Mouse (Mus musculus) lung, adult 2 months (tissue): Measurements from ENCODE around the gene Rbm10. TPM values are rescaled to one million over a fixed set of nuclear protein-coding genes. Genes with fewer than 3 reads are reported as not detected.
A peak's percentile ranks its signal among the peaks of the same experiment; 100 is the strongest.

Experiments
- DNase-seq: peaks from one replicate; pipeline ENCODE4 v3.0.0; 2022
- H3K4me1 ChIP-seq: fragments of 200-500 bp; 2 replicates; pipeline ENCODE4 v1.6.1; 2011; ENCODE audit warnings: low read length; ENCODE audit not compliant: control insufficient read depth, insufficient read depth
- H3K4me3 ChIP-seq: fragments of 200-500 bp; replicated peaks from 2 replicates; pipeline ENCODE3; 2011; ENCODE audit warnings: low read depth, mild to moderate bottlenecking, control low read depth, low read length; ENCODE audit errors: extremely low read depth
- CTCF ChIP-seq: fragments of 200-500 bp; IDR thresholded peaks from 2 replicates; pipeline ENCODE4 v1.5.1; 2011; ENCODE audit warnings: mild to moderate bottlenecking, low read length, control low read depth; ENCODE audit not compliant: insufficient read depth
- POLR2A ChIP-seq: fragments of 200-500 bp; IDR thresholded peaks from 2 replicates; pipeline ENCODE4 v1.6.1; 2011; ENCODE audit warnings: low read depth, mild to moderate bottlenecking, control low read depth, low read length, borderline replicate concordance; ENCODE audit errors: extremely low read depth
- WGBS: fragments of 180-500 bp; shearing (Covaris S2); methylation state at CpG from one replicate; pipeline ENCODE4 v1.1.7; 2018; 5-methylcytosine and 5-hydroxymethylcytosine counted together
- polyA plus RNA-seq: library from polyadenylated mRNA; depleted of rRNA; stranded (reverse); fragments of >200 nt; gene quantifications from 2 replicates; pipeline ENCODE4 v1.2.3, GENCODE M21; 2012; rRNA removed

The Rbm10 gene
- 44.6 and 51.4 TPM in 2 replicates for polyA plus RNA-seq

DNA sequence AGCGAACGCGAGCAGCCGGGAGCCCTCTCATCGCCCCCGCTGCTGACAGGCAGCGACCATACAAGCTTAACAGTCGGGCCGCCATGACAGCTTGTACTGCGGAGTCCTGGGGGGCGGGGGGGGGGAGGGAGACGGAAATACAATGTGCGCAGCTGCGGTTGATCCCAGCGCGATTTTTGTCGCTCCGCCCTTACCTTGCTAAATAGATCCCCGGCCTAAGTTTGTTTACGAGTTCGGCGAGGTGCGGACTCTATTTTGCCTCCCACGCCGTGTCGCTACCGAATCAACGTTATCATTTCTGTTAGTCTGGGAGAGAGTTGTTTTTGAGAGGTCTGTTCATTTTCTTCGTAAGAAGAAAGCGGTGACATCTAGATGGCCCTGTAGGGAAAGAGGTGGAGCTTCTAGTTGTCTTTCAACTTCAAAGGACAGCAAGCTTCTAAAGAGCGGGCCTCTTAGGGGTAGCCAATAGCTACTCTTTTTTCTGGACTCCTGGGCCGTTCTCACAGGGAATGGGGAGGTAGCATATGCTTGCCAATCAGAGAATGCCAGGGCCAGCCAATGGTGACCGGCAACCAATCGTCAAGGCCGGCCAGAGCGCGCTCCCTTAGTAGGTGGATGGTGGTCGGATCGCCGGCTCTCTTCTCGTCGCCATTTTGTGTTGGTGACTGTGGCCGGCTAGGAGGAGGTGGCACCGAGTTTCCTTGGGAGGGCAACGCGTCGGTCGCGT is at the start of gene Rbm10, which contains the start of gene Ndufb11:
Gene Rbm10, plus strand, starts transcription at position 328 of the 727 bp plus-strand sequence.
Gene Ndufb11, minus strand, starts transcription at position 444 of the 727 bp plus-strand sequence.
- H3K4me1 ChIP-seq, result peaks cover 6% of the 10 kb centered on the region
- peak within 1 kb of the TSS; percentile 97 for H3K4me3 ChIP-seq
- WGBS, result 22% methylated on average over 49 of the region's 49 CpGs
- peak; percentile 66 for DNase-seq
- TF ChIP-seq POLR2A, result peak; percentile 67; the same call in 1 of the 2 replicates
- TF ChIP-seq CTCF, result no peak

DNA sequence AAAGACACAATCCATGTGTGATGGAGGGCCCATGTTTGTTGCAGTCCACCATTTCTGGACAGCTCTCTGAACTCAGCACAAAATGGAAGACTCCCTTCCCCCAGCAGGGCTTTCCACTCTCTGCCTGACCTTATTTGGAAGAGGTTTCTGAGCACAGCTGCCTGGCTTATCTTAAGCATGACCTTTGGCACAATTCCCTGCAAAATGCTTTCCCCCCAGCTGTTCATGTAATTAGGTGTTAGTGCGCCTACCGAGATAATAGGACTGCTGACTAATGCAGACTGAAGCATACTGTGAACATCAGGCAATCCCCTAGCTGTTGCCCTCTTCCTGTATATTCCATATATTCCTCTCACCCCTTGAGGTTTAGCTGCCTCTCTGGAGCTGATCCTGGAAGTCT is 46.3 kb upstream of the Rbm10 start:
- H3K4me3 ChIP-seq, result no peak overlapping the region
- no peak for DNase-seq
- H3K4me1 ChIP-seq, result no peaks in the 10 kb centered on the region
- TF ChIP-seq POLR2A (no peak), CTCF (no peak)
- 56% methylated on average over 2 of the region's 2 CpGs for WGBS

DNA sequence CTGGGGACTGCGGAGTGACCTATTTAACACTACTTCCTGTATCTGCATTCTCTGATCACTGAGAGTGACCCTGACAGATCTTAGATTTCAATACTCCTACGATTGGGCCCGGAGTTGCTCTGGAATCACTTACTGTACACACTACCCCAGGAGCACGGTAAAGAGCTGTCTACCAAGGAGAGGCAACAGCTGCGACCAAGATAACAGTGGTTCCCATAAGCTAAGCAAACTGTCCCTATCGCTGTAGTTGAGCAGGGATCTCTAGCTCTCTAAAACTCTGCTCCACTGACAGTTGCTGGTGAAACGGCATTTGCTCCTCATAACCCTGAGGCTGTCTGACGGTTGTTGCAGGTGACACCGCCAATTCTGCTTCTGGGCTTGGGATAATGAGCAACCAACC is 44.6 kb upstream of the Rbm10 start:
- DNase-seq, result no peak
- WGBS, result 67% methylated on average over 9 of the region's 9 CpGs
- no peaks in the 10 kb centered on the region for H3K4me1 ChIP-seq
- no peak overlapping the region for H3K4me3 ChIP-seq
- TF ChIP-seq POLR2A (no peak), CTCF (no peak)

DNA sequence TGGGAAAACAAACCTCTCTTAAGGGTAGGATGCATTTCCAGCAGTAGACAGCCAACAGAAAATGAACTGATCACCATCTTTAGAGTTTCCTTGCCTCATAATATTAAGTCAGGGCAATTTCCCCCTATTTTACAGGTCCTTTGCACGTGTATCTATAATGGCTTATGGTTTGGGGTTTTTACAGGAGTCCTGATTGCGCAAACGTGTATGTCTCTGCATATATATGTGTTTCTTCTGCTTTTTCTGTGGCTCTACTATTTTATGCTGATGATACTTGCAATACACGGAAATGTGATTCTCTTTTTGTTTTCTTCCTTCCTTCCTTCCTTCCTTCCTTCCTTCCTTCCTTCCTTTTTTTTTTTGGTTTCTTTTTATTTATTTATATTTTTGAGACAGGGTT is 43.4 kb upstream of the Rbm10 start:
- Histone ChIP-seq H3K4me3 (no peak overlapping the region), H3K4me1 (no peaks in the 10 kb centered on the region)
- 75% methylated on average over 4 of the region's 4 CpGs for WGBS
- TF ChIP-seq CTCF, result no peak
- TF ChIP-seq POLR2A, result no peak
- no peak for DNase-seq

DNA sequence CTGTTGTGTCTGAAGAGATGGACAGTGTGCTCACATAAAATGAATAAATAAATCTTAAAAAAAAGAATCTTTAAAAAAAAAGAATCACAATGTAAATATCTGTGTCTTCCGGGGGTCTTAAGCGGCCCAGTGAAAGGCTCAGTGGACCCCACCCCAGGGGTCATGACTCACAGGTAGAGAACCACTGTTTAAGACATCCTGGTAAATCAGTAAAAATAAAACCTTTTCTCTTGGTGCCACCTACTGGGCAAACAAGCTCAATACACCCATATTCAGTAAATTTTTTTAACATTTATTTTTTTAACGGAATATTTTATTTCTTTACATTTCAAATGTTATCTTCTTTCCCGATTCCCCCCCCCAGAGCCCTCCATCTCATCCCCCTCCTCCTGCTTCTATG is 29.3 kb upstream of the Rbm10 start:
- DNase-seq, result no peak
- no peak for TF ChIP-seq CTCF
- no peak for TF ChIP-seq POLR2A
- H3K4me3 ChIP-seq, result no peak overlapping the region
- 24% methylated on average over 4 of the region's 4 CpGs for WGBS
- no peaks in the 10 kb centered on the region for H3K4me1 ChIP-seq

DNA sequence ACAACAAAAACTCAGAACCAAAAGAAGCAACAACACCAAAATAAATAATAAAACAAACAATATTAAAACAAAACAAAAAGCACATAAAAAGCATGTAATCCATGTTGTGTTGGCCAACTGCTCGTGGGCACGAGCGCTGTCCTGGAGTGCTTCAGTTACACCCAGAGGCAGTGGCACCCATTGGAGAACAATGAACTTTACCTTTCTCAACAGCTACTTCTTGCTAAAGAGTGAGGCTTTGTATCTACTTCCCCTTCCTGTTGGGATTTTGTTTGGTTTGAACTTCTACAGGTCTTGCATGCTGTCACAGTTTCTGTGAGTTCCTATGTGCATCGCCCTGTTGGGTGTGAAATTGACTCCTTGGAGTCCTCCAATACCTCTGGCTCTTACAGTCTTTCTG is 8.8 kb upstream of the Rbm10 start:
- DNase-seq, result no peak
- TF ChIP-seq CTCF (no peak), POLR2A (no peak)
- 69% methylated on average over 4 of the region's 4 CpGs for WGBS
- Histone ChIP-seq H3K4me3 (no peak overlapping the region), H3K4me1 (no peaks in the 10 kb centered on the region)

DNA sequence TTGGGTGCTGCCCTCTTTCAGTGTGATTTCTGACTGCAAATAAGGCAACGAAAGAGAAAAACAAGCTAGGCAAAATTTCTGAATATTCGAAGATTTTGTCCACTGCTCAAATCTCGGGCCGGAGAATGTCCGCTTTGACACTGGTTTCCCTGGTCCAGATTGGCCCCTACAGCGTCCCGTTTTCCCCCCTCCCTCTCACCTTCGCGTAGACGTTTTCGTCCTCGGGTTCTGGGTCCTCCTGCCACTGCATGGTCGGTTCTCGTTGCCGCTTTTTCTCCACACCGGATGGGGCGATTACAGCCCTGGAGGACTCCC is 485 bp upstream of the Rbm10 start:
- H3K4me1 ChIP-seq, result peaks cover 6% of the 10 kb centered on the region
- TF ChIP-seq CTCF, result no peak
- no peak for TF ChIP-seq POLR2A
- H3K4me3 ChIP-seq, result peak overlapping the region; percentile 73
- DNase-seq, result no peak
- 28% methylated on average over 17 of the region's 17 CpGs for WGBS

DNA sequence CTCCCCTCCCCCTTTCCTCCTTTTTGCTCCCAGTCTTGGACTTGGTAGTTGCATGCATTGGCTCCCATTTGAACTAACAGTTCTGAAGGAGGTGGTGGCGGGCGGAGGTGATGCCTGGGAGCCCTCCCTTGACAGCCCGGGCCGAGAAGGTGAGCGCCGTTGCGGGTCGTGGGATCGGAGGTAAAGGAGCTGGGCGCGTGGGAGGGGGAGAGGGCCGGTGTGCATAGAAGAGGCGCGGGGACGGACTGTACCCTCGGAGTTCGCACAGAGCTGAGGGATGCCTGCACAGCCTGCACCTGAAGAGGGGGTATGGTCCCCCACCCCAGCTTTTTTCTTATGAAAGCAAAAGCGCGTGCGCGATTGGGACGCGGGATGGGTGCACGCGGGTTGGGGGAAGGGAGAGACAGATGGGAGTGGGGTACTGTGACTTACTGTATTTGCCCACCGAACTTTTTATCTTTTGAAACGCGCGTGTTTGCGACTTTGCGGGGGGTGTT is 648 bp downstream of the Rbm10 start:
- Histone ChIP-seq H3K4me3 (peak overlapping the region; percentile 97), H3K4me1 (peaks cover 6% of the 10 kb centered on the region)
- 35% methylated on average over 31 of the region's 31 CpGs for WGBS
- TF ChIP-seq POLR2A (no peak), CTCF (no peak)
- no peak for DNase-seq

DNA sequence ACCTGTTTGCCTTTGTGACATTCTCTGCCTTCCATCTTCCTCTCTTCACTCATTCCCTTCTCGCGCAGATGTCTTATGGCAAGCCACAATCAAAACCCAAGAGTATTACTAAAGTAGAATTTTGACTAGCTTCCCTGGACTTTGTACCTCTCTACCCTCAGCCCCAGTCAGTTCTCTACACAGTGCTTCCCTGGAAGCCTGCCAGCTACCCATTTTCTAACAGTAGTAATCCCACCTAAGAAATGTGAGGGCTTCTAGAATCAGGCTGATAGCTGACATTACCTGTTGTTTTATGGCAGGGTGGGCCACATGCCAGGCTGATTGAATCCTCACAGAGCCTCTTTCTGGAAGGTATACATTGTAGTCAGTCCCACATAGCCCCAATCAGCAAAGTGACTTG is 20.8 kb downstream of the Rbm10 start:
- WGBS, result 94% methylated on average over 2 of the region's 2 CpGs
- no peak overlapping the region for H3K4me3 ChIP-seq
- DNase-seq, result no peak
- no peaks in the 10 kb centered on the region for H3K4me1 ChIP-seq
- TF ChIP-seq CTCF (no peak), POLR2A (no peak)

DNA sequence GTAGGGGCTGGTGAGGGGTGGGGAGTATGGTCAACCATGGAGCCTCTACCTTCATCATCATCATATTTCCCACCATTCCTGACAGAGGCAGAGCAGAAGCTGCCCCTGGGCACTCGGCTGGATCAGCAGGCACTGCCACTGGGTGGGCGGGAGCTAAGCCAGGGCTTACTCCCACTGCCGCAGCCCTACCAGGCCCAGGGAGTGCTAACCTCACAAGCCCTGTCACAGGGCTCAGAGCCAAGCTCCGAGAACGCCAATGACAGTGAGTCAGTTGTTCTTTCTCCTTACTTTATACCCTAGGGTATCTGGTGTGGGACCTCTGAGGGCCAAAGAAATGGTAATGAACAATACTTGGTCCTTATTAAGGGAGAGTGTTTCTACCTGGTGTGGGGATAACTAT is 27.5 kb downstream of the Rbm10 start:
- Histone ChIP-seq H3K4me3 (no peak overlapping the region), H3K4me1 (no peaks in the 10 kb centered on the region)
- WGBS, result 71% methylated on average over 5 of the region's 5 CpGs
- no peak for DNase-seq
- TF ChIP-seq CTCF (no peak), POLR2A (no peak)
